Mouse (Mus musculus): Measurements from ENCODE around the gene Mgll. TPM values are rescaled to one million over a fixed set of nuclear protein-coding genes. Genes with fewer than 3 reads are reported as not detected.

Gene Mgll
- total RNA-seq, 2 experiments from 2014 or later = 160 to 194 TPM

- no peak for DNase-seq
Observed at GRCm38 (mm10) chr6:88743601-88744291, 19.5 kb downstream of the Mgll start.

- no peak for DNase-seq
Observed at GRCm38 (mm10) chr6:88745027-88745426, 20.8 kb downstream of the Mgll start.

GRCm38 (mm10) chr6:88746271-88746670 is 22.1 kb downstream of the Mgll start:
- DNase-seq = peak; percentile 66 to 75

GRCm38 (mm10) chr6:88747296-88748040 is 23.3 kb downstream of the Mgll start:
- DNase-seq = no peak

- no peak for DNase-seq
Observed at GRCm38 (mm10) chr6:88750884-88751283, 26.7 kb downstream of the Mgll start.

- DNase-seq = no peak
Observed at GRCm38 (mm10) chr6:88752711-88753219, 28.6 kb downstream of the Mgll start.

- no peak for DNase-seq
Observed at GRCm38 (mm10) chr6:88753578-88753977, 29.4 kb downstream of the Mgll start.

- DNase-seq = no peak
Observed at GRCm38 (mm10) chr6:88756992-88757391, 32.8 kb downstream of the Mgll start.

GRCm38 (mm10) chr6:88758074-88758473 is 33.9 kb downstream of the Mgll start:
- no peak for DNase-seq

GRCm38 (mm10) chr6:88758568-88759522 is 34.6 kb downstream of the Mgll start:
- DNase-seq = no peak

- peak; percentile 83 to 88 for DNase-seq
Observed at GRCm38 (mm10) chr6:88759793-88760453, 35.7 kb downstream of the Mgll start.

- peak in 1 of 2 experiments; percentile 42 for DNase-seq
Observed at GRCm38 (mm10) chr6:88760935-88761635, 36.9 kb downstream of the Mgll start.

- no peak for DNase-seq
Observed at GRCm38 (mm10) chr6:88761684-88762439, 37.6 kb downstream of the Mgll start.

GRCm38 (mm10) chr6:88762440-88763196 is 38.4 kb downstream of the Mgll start:
- no peak for DNase-seq

- DNase-seq = no peak
Observed at GRCm38 (mm10) chr6:88763518-88764077, 39.4 kb downstream of the Mgll start.

- DNase-seq = no peak
Observed at GRCm38 (mm10) chr6:88764281-88764680, 40.1 kb downstream of the Mgll start.

- no peak for DNase-seq
Observed at GRCm38 (mm10) chr6:88767740-88768139, 43.5 kb downstream of the Mgll start.

GRCm38 (mm10) chr6:88769723-88770122 is 45.5 kb downstream of the Mgll start:
- no peak for DNase-seq

GRCm38 (mm10) chr6:88770300-88770904 is 46.2 kb downstream of the Mgll start:
- no peak for DNase-seq

Measured in adrenal gland, postnatal 36 days (tissue).